Mouse (Mus musculus): ENCODE measurements around the gene Spns2. TPM values are rescaled to one million over a fixed set of nuclear protein-coding genes. Genes with fewer than 3 reads are reported as not detected.

Spns2 gene
- polyA plus RNA-seq (2012; rRNA removed) (15.9 and 16.6 TPM in 2 replicates), polyA plus RNA-seq (2014; fragmentation: Nextera tagmentation; extraction: Ambion mirVana) (5.9 and 6.3 TPM in 2 replicates)

- peak within 1 kb of the TSS; percentile 98 for H3K4me2 ChIP-seq (replicated peaks; ENCODE audit: low read depth, low read length, severe bottlenecking)
- H3K36me3 ChIP-seq (ENCODE audit: control insufficient read depth, insufficient read depth, low read length) = no peaks in the 10 kb centered on the region
- ATAC-seq (ENCODE audit: low FRiP score, low read depth) = peak; percentile 94
- peak within 1 kb of the TSS; percentile 51 for H3K9ac ChIP-seq (ENCODE audit: low read depth, low read length, severe bottlenecking)
- no peaks in the 10 kb centered on the region for H3K9me3 ChIP-seq (ENCODE audit: control insufficient read depth, low read length)
- no peak for TF ChIP-seq POLR2A (IDR thresholded peaks at IDR 0.05; ENCODE audit: borderline replicate concordance, extremely low read depth, insufficient read depth, insufficient read length)
- H3K27me3 ChIP-seq (ENCODE audit: control insufficient read depth, insufficient read depth, low read length) = peaks cover 28% of the 10 kb centered on the region
- no peak within 1 kb of the TSS for H3K27ac ChIP-seq (replicated peaks; ENCODE audit: low read depth, low read length)
- peak; percentile 85 for DNase-seq (ENCODE audit: low spot score)
- peaks cover 9% of the 10 kb centered on the region for H3K4me1 ChIP-seq (ENCODE audit: control insufficient read depth, insufficient read depth, low read length)
- under 1% methylated on average over 31 of the region's 42 CpGs for WGBS
- peak within 1 kb of the TSS; percentile 50 for H3K4me3 ChIP-seq (replicated peaks; ENCODE audit: low read length)
These were observed at the start of gene Spns2 for GRCm38 (mm10) chr11:72489881-72490301. Spns2 (minus strand) TSS chr11:72489904.

GRCm38 (mm10) chr11:72538811-72539210 lies 49.1 kb upstream of the Spns2 start:
- TF ChIP-seq POLR2A (IDR thresholded peaks at IDR 0.05; ENCODE audit: borderline replicate concordance, extremely low read depth, insufficient read depth, insufficient read length) = no peak
- Histone ChIP-seq H3K36me3 (ENCODE audit: control insufficient read depth, insufficient read depth, low read length) (no peaks in the 10 kb centered on the region), H3K9me3 (ENCODE audit: control insufficient read depth, low read length) (no peaks in the 10 kb centered on the region), H3K4me3 (replicated peaks; ENCODE audit: low read length) (no peak overlapping the region), H3K27ac (replicated peaks; ENCODE audit: low read depth, low read length) (no peak overlapping the region), H3K27me3 (ENCODE audit: control insufficient read depth, insufficient read depth, low read length) (no peaks in the 10 kb centered on the region), H3K4me2 (replicated peaks; ENCODE audit: low read depth, low read length, severe bottlenecking) (no peak overlapping the region), H3K9ac (ENCODE audit: low read depth, low read length, severe bottlenecking) (no peak overlapping the region), H3K4me1 (ENCODE audit: control insufficient read depth, insufficient read depth, low read length) (no peaks in the 10 kb centered on the region)
- ATAC-seq (ENCODE audit: low FRiP score, low read depth) (no peak), DNase-seq (ENCODE audit: low spot score) (no peak)
- 88% methylated on average over 7 of the region's 7 CpGs for WGBS

- 59% methylated on average over 8 of the region's 8 CpGs for WGBS
- no peaks in the 10 kb centered on the region for H3K9me3 ChIP-seq (ENCODE audit: control insufficient read depth, low read length)
- ATAC-seq (ENCODE audit: low FRiP score, low read depth) (no peak), DNase-seq (ENCODE audit: low spot score) (no peak)
- H3K4me1 ChIP-seq (ENCODE audit: control insufficient read depth, insufficient read depth, low read length) = no peaks in the 10 kb centered on the region
- no peaks in the 10 kb centered on the region for H3K36me3 ChIP-seq (ENCODE audit: control insufficient read depth, insufficient read depth, low read length)
- no peak overlapping the region for H3K9ac ChIP-seq (ENCODE audit: low read depth, low read length, severe bottlenecking)
- H3K27ac ChIP-seq (replicated peaks; ENCODE audit: low read depth, low read length) = no peak overlapping the region
- no peak overlapping the region for H3K4me2 ChIP-seq (replicated peaks; ENCODE audit: low read depth, low read length, severe bottlenecking)
- H3K27me3 ChIP-seq (ENCODE audit: control insufficient read depth, insufficient read depth, low read length) = no peaks in the 10 kb centered on the region
- no peak overlapping the region for H3K4me3 ChIP-seq (replicated peaks; ENCODE audit: low read length)
- no peak for TF ChIP-seq POLR2A (IDR thresholded peaks at IDR 0.05; ENCODE audit: borderline replicate concordance, extremely low read depth, insufficient read depth, insufficient read length)
These were observed 48.5 kb upstream of the Spns2 start for GRCm38 (mm10) chr11:72538037-72538755.

GRCm38 (mm10) chr11:72537503-72537902 lies 47.8 kb upstream of the Spns2 start:
- H3K9ac ChIP-seq (ENCODE audit: low read depth, low read length, severe bottlenecking) = no peak overlapping the region
- H3K4me3 ChIP-seq (replicated peaks; ENCODE audit: low read length) = no peak overlapping the region
- no peaks in the 10 kb centered on the region for H3K9me3 ChIP-seq (ENCODE audit: control insufficient read depth, low read length)
- no peaks in the 10 kb centered on the region for H3K36me3 ChIP-seq (ENCODE audit: control insufficient read depth, insufficient read depth, low read length)
- H3K27me3 ChIP-seq (ENCODE audit: control insufficient read depth, insufficient read depth, low read length) = no peaks in the 10 kb centered on the region
- H3K4me2 ChIP-seq (replicated peaks; ENCODE audit: low read depth, low read length, severe bottlenecking) = no peak overlapping the region
- H3K4me1 ChIP-seq (ENCODE audit: control insufficient read depth, insufficient read depth, low read length) = no peaks in the 10 kb centered on the region
- WGBS = 83% methylated on average over 2 of the region's 2 CpGs
- DNase-seq (ENCODE audit: low spot score) (no peak), ATAC-seq (ENCODE audit: low FRiP score, low read depth) (no peak)
- H3K27ac ChIP-seq (replicated peaks; ENCODE audit: low read depth, low read length) = no peak overlapping the region
- no peak for TF ChIP-seq POLR2A (IDR thresholded peaks at IDR 0.05; ENCODE audit: borderline replicate concordance, extremely low read depth, insufficient read depth, insufficient read length)

GRCm38 (mm10) chr11:72535519-72535918 lies 45.8 kb upstream of the Spns2 start:
- no peak overlapping the region for H3K27ac ChIP-seq (replicated peaks; ENCODE audit: low read depth, low read length)
- no peaks in the 10 kb centered on the region for H3K27me3 ChIP-seq (ENCODE audit: control insufficient read depth, insufficient read depth, low read length)
- DNase-seq (ENCODE audit: low spot score) = no peak
- no peak overlapping the region for H3K9ac ChIP-seq (ENCODE audit: low read depth, low read length, severe bottlenecking)
- H3K36me3 ChIP-seq (ENCODE audit: control insufficient read depth, insufficient read depth, low read length) = no peaks in the 10 kb centered on the region
- H3K4me3 ChIP-seq (replicated peaks; ENCODE audit: low read length) = no peak overlapping the region
- no peak for TF ChIP-seq POLR2A (IDR thresholded peaks at IDR 0.05; ENCODE audit: borderline replicate concordance, extremely low read depth, insufficient read depth, insufficient read length)
- H3K4me2 ChIP-seq (replicated peaks; ENCODE audit: low read depth, low read length, severe bottlenecking) = no peak overlapping the region
- no peaks in the 10 kb centered on the region for H3K4me1 ChIP-seq (ENCODE audit: control insufficient read depth, insufficient read depth, low read length)
- H3K9me3 ChIP-seq (ENCODE audit: control insufficient read depth, low read length) = no peaks in the 10 kb centered on the region
- no peak for ATAC-seq (ENCODE audit: low FRiP score, low read depth)
- 81% methylated on average over 3 of the region's 3 CpGs for WGBS

Data from limb, embryonic 14.5 days (tissue).